Mouse (Mus musculus): ENCODE measurements around the gene Pla2g2d. TPM values are rescaled to one million over a fixed set of nuclear protein-coding genes. Genes with fewer than 3 reads are reported as not detected.

Pla2g2d gene
- polyA plus RNA-seq (2015; fragmentation: Nextera tagmentation; extraction: Ambion mirVana) = 0.26 and 0.51 TPM in 2 replicates

- 80% methylated on average over 6 of the region's 6 CpGs for whole genome bisulfite sequencing
- peaks cover 4% of the 10 kb centered on the region; the same call in 1 of the 2 replicates for H3K27me3 ChIP-seq
- H3K4me3 ChIP-seq = no peak within 1 kb of the TSS
- H3K4me2 ChIP-seq = no peak within 1 kb of the TSS
- H3K4me1 ChIP-seq = peaks cover 6% of the 10 kb centered on the region; the same call in 1 of the 2 replicates
- no peak within 1 kb of the TSS for H3K9ac ChIP-seq
- no peaks in the 10 kb centered on the region for H3K9me3 ChIP-seq
- no peaks in the 10 kb centered on the region for H3K36me3 ChIP-seq
- no peak within 1 kb of the TSS for H3K27ac ChIP-seq
- no peak for ATAC-seq (ENCODE audit: insufficient number of reproducible peaks, low FRiP score, low TSS enrichment, low read depth)
These were observed at the start of gene Pla2g2d for GRCm38 (mm10) chr4:138775435-138775834. Gene Pla2g2d (plus strand): TSS chr4:138775735.

DNA sequence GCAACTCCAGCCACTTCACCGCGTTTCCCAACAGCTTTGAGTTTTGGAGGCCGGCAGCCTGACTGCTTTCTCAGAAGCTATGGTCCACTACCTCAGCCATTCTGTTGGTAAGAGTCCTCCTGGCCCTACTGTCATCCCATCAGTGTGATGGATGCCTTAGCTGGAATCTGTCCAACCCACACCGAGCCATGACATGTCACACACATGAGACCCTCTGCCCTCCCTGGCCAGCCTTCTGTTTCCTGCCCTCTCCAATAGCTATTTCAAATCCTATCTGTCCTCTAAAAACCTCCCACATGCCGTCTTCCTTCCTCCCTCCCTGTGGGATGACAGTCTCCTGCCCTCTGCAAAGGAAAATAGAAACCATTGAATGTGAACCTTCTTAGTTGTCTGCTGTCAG, 49.8 kb upstream of the Pla2g2d start:
- no peaks in the 10 kb centered on the region for H3K36me3 ChIP-seq
- H3K9me3 ChIP-seq = no peaks in the 10 kb centered on the region
- no peak overlapping the region for H3K27ac ChIP-seq
- no peak overlapping the region for H3K9ac ChIP-seq
- 81% methylated on average over 5 of the region's 5 CpGs for WGBS
- ATAC-seq (ENCODE audit: insufficient number of reproducible peaks, low FRiP score, low TSS enrichment, low read depth) = no peak
- peaks cover 25% of the 10 kb centered on the region for H3K4me1 ChIP-seq
- no peak overlapping the region for H3K4me3 ChIP-seq
- H3K27me3 ChIP-seq = peaks cover 4% of the 10 kb centered on the region; the same call in 1 of the 2 replicates
- H3K4me2 ChIP-seq = no peak overlapping the region

- peak; percentile 27; the same call in 1 of the 2 replicates for ATAC-seq (ENCODE audit: insufficient number of reproducible peaks, low FRiP score, low TSS enrichment, low read depth)
- H3K9me3 ChIP-seq = no peaks in the 10 kb centered on the region
- WGBS = 51% methylated on average over 9 of the region's 9 CpGs
- H3K27me3 ChIP-seq = peaks cover 4% of the 10 kb centered on the region; the same call in 1 of the 2 replicates
- no peak overlapping the region for H3K4me2 ChIP-seq
- H3K36me3 ChIP-seq = no peaks in the 10 kb centered on the region
- H3K4me1 ChIP-seq = peaks cover 16% of the 10 kb centered on the region
- no peak overlapping the region for H3K27ac ChIP-seq
- no peak overlapping the region for H3K9ac ChIP-seq
- H3K4me3 ChIP-seq = no peak overlapping the region
These were observed 46.4 kb upstream of the Pla2g2d start for GRCm38 (mm10) chr4:138729018-138729703.

DNA sequence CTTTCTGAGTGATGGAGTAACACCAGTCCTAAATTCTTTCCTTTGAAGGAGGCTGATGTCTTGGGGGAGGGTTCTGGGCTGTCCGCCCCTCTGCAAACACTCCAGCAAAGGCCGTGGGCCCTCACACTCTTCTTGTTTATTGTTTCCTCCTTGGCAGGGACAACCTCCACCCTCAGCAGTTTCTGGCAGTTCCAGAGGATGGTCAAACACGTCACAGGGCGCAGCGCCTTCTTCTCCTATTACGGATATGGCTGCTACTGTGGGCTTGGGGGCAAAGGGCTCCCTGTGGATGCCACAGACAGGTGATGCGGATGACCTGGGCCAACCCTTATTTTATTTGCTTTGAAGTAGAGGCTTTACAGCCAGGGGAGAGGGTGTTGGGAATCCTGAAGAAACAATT, 41.4 kb upstream of the Pla2g2d start:
- Histone ChIP-seq H3K4me1 (peaks cover 13% of the 10 kb centered on the region), H3K27ac (no peak overlapping the region), H3K4me3 (no peak overlapping the region), H3K9me3 (no peaks in the 10 kb centered on the region), H3K36me3 (no peaks in the 10 kb centered on the region), H3K4me2 (no peak overlapping the region), H3K9ac (no peak overlapping the region), H3K27me3 (no peaks in the 10 kb centered on the region)
- WGBS = 53% methylated on average over 7 of the region's 7 CpGs
- ATAC-seq (ENCODE audit: insufficient number of reproducible peaks, low FRiP score, low TSS enrichment, low read depth) = no peak

GRCm38 (mm10) chr4:138734863-138735262, 40.7 kb upstream of the Pla2g2d start:
- H3K4me3 ChIP-seq = no peak overlapping the region
- H3K27ac ChIP-seq = no peak overlapping the region
- 88% methylated on average over 4 of the region's 4 CpGs for WGBS
- no peak for ATAC-seq (ENCODE audit: insufficient number of reproducible peaks, low FRiP score, low TSS enrichment, low read depth)
- no peak overlapping the region for H3K4me2 ChIP-seq
- peaks cover 17% of the 10 kb centered on the region for H3K4me1 ChIP-seq
- no peaks in the 10 kb centered on the region for H3K36me3 ChIP-seq
- no peaks in the 10 kb centered on the region for H3K9me3 ChIP-seq
- no peak overlapping the region for H3K9ac ChIP-seq
- no peaks in the 10 kb centered on the region for H3K27me3 ChIP-seq

DNA sequence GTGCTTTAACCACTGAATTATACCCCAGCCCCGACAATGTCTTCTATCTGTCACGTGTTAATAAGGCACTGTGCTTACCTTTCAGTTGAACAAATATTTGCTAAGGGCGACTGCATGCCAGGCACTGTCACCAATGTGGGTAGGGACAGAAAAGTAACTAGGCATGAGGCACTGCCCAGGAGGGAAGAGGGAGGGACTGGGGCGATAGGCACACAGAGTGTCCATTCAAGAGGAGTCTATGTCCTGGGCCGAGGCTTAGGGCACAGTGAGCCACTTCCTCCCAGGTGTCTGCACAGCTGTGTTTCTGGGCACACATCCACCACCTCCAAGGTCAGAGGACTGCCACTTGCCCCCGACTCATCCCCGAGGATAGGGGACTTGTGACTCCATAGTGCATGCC, 38.5 kb upstream of the Pla2g2d start, which contains the start of gene Ubxn10:
Gene Ubxn10, minus strand, starts transcription at position 137 of the 400 bp plus-strand sequence.
- no peaks in the 10 kb centered on the region for H3K27me3 ChIP-seq
- 55% methylated on average over 7 of the region's 7 CpGs for WGBS
- H3K4me3 ChIP-seq = no peak within 1 kb of the TSS
- no peaks in the 10 kb centered on the region for H3K36me3 ChIP-seq
- peaks cover 17% of the 10 kb centered on the region for H3K4me1 ChIP-seq
- no peak within 1 kb of the TSS for H3K27ac ChIP-seq
- ATAC-seq (ENCODE audit: insufficient number of reproducible peaks, low FRiP score, low TSS enrichment, low read depth) = no peak
- H3K9me3 ChIP-seq = no peaks in the 10 kb centered on the region
- H3K9ac ChIP-seq = no peak within 1 kb of the TSS
- no peak within 1 kb of the TSS for H3K4me2 ChIP-seq

DNA sequence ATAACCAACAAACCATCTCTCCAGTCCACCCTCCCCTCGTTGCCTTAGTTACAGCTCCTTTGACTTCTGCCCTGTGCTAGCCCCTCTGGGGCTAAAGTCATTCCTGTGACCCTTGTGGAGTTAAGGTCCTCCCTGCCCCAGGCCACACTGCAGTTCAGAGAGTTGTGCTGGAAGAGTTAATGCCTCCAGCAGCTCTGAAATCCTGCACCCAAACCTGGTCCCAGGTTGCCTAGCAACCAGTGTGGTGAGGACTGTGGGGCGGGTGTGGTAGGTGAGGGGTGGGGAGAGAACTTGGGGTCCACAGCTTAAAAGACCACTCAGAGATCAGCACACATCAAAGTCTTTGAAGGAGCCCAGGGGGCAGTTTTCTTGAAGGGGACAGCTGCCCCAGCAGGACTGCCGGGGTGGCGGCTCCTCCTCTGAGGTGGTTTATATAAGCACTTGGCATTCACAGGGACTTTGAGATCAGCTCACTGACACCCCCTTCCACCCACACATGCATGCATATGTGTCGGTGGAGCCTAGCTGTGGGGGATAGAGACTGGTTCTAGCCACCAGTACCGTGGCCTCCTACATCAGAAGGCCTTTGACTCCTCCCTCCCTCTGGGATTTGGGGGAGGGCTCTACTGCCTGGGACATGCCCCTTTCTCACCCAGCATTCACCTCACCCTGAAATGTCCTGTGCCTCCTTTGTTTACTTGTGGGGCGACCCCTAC, 36.2 kb upstream of the Pla2g2d start:
- no peak for ATAC-seq (ENCODE audit: insufficient number of reproducible peaks, low FRiP score, low TSS enrichment, low read depth)
- WGBS = 15% methylated on average over 7 of the region's 7 CpGs
- Histone ChIP-seq H3K9ac (no peak overlapping the region), H3K4me2 (no peak overlapping the region), H3K27me3 (no peaks in the 10 kb centered on the region), H3K9me3 (no peaks in the 10 kb centered on the region), H3K27ac (no peak overlapping the region), H3K4me3 (no peak overlapping the region), H3K4me1 (peaks cover 17% of the 10 kb centered on the region), H3K36me3 (no peaks in the 10 kb centered on the region)

- Histone ChIP-seq H3K4me2 (no peak overlapping the region), H3K9ac (no peak overlapping the region), H3K27ac (no peak overlapping the region), H3K27me3 (no peaks in the 10 kb centered on the region), H3K9me3 (no peaks in the 10 kb centered on the region), H3K4me3 (no peak overlapping the region), H3K36me3 (no peaks in the 10 kb centered on the region), H3K4me1 (no peaks in the 10 kb centered on the region)
- 45% methylated on average over 4 of the region's 4 CpGs for WGBS
- no peak for ATAC-seq (ENCODE audit: insufficient number of reproducible peaks, low FRiP score, low TSS enrichment, low read depth)
These were observed 29.7 kb upstream of the Pla2g2d start for GRCm38 (mm10) chr4:138745884-138746283.

GRCm38 (mm10) chr4:138746866-138747265, 28.7 kb upstream of the Pla2g2d start:
- no peak overlapping the region for H3K27ac ChIP-seq
- H3K4me1 ChIP-seq = no peaks in the 10 kb centered on the region
- 87% methylated on average over 9 of the region's 9 CpGs for WGBS
- no peaks in the 10 kb centered on the region for H3K36me3 ChIP-seq
- no peak for ATAC-seq (ENCODE audit: insufficient number of reproducible peaks, low FRiP score, low TSS enrichment, low read depth)
- no peaks in the 10 kb centered on the region for H3K9me3 ChIP-seq
- no peak overlapping the region for H3K9ac ChIP-seq
- no peaks in the 10 kb centered on the region for H3K27me3 ChIP-seq
- H3K4me2 ChIP-seq = no peak overlapping the region
- H3K4me3 ChIP-seq = no peak overlapping the region

DNA sequence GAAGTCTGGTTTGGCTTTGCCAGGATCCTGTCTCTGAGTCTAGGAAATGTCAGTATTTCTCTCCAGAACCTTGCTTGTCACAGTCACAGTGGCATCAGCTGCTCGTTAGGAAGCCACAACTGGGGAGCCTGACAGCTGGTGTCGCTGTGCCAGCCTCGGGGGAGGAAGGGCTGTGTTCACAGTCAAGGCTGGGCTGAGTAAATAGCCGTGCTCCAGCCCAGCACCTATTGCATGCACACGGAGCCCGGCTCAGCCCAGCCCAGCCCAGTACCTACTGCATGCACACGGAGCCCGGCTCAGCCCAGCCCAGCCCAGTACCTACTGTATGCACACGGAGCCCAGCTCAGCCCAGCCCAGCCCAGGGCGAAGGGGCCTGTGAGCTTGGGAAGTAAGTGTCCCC, 27.7 kb upstream of the Pla2g2d start:
- no peak overlapping the region for H3K4me2 ChIP-seq
- no peak overlapping the region for H3K27ac ChIP-seq
- H3K4me1 ChIP-seq = no peaks in the 10 kb centered on the region
- H3K36me3 ChIP-seq = no peaks in the 10 kb centered on the region
- no peak overlapping the region for H3K4me3 ChIP-seq
- no peaks in the 10 kb centered on the region for H3K9me3 ChIP-seq
- ATAC-seq (ENCODE audit: insufficient number of reproducible peaks, low FRiP score, low TSS enrichment, low read depth) = no peak
- no peak overlapping the region for H3K9ac ChIP-seq
- WGBS = 63% methylated on average over 10 of the region's 10 CpGs
- no peaks in the 10 kb centered on the region for H3K27me3 ChIP-seq

GRCm38 (mm10) chr4:138748369-138749072, 27.0 kb upstream of the Pla2g2d start:
- no peak overlapping the region for H3K4me3 ChIP-seq
- peak; percentile 11; the same call in 1 of the 2 replicates for ATAC-seq (ENCODE audit: insufficient number of reproducible peaks, low FRiP score, low TSS enrichment, low read depth)
- WGBS = 60% methylated on average over 8 of the region's 8 CpGs
- no peak overlapping the region for H3K27ac ChIP-seq
- no peak overlapping the region for H3K4me2 ChIP-seq
- H3K9ac ChIP-seq = no peak overlapping the region
- H3K36me3 ChIP-seq = no peaks in the 10 kb centered on the region
- H3K9me3 ChIP-seq = no peaks in the 10 kb centered on the region
- no peaks in the 10 kb centered on the region for H3K4me1 ChIP-seq
- H3K27me3 ChIP-seq = no peaks in the 10 kb centered on the region

- Histone ChIP-seq H3K27ac (no peak overlapping the region), H3K9me3 (no peaks in the 10 kb centered on the region), H3K4me3 (no peak overlapping the region), H3K27me3 (no peaks in the 10 kb centered on the region), H3K4me1 (peaks cover 9% of the 10 kb centered on the region), H3K9ac (no peak overlapping the region), H3K36me3 (no peaks in the 10 kb centered on the region), H3K4me2 (no peak overlapping the region)
- no peak for ATAC-seq (ENCODE audit: insufficient number of reproducible peaks, low FRiP score, low TSS enrichment, low read depth)
- 86% methylated on average over 6 of the region's 6 CpGs for WGBS
These were observed 22.9 kb upstream of the Pla2g2d start for GRCm38 (mm10) chr4:138752603-138753002.
